24 mouse cellular contexts compared by ENCODE assay signal in the genomic region with DNA sequence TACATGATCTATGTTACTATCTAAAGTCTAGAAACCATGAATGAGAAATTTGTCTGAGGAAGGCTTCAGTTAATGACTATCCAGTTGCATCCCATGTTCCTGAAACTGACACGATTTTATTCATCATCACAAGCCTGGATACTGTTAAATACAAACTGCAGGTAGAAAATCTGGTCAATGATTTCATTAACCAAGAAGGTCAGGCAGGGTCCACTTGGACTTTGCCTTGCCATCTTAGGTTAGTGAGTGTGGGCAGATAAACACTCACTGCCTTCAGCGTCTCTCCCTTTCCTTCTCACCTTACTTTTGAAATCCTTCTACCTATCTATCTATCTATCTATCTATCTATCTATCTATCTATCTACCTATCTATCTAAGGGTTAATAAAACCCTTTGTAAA. TPM values are rescaled to one million over a fixed set of nuclear protein-coding genes. Genes with fewer than 3 reads are reported as not detected.
DNase-seq lines count a peak whose midpoint lies in the region; ATAC-seq lines count a peak whose summit lies in the region.
"Had no signal": no experiment of that assay in that cellular context is flagged by ENCODE, and none has a peak within 500 bp of the region (broad histone marks: within the 10 kb centered on the region; RNA-seq: fewer than 3 reads in every experiment).

No protein-coding gene starts in this region.

- H3K27ac ChIP-seq in kidney, embryonic 15.5 days = no peak overlapping the region
- H3K27ac ChIP-seq: embryonic facial prominence, embryonic 12.5 days; embryonic facial prominence, embryonic 15.5 days; gastrocnemius, adult 2 months; hindbrain, embryonic 12.5 days; hindbrain, embryonic 15.5 days had no signal

- 74% methylated on average over 2 of the region's 2 CpGs for WGBS in kidney, embryonic 15.5 days

- 0 out of 2 replicates have a peak, but pooled peaks cover 3% of the 10 kb centered on the region for H3K4me1 ChIP-seq in kidney, embryonic 15.5 days
- H3K4me1 ChIP-seq: embryonic facial prominence, embryonic 12.5 days; embryonic facial prominence, embryonic 15.5 days; hindbrain, embryonic 12.5 days had no signal

- no peak overlapping the region for H3K4me3 ChIP-seq in kidney, embryonic 15.5 days (replicated peaks)
- H3K4me3 ChIP-seq: embryonic facial prominence, embryonic 12.5 days; embryonic facial prominence, embryonic 15.5 days; gastrocnemius, adult 2 months; hindbrain, embryonic 12.5 days; hindbrain, embryonic 15.5 days had no signal

- no peak overlapping the region for H3K4me2 ChIP-seq in kidney, embryonic 15.5 days
- H3K4me2 ChIP-seq: embryonic facial prominence, embryonic 12.5 days; embryonic facial prominence, embryonic 15.5 days; heart, embryonic 11.5 days; hindbrain, embryonic 12.5 days; hindbrain, embryonic 15.5 days had no signal

- H3K36me3 ChIP-seq in kidney, embryonic 15.5 days = no peaks in the 10 kb centered on the region
- H3K36me3 ChIP-seq: embryonic facial prominence, embryonic 12.5 days; embryonic facial prominence, embryonic 15.5 days; hindbrain, embryonic 12.5 days; hindbrain, embryonic 15.5 days had no signal

- no peak for ATAC-seq in kidney, embryonic 15.5 days (replicated peaks; ENCODE audit: low FRiP score)
- ATAC-seq: forebrain, embryonic 14.5 days; forebrain, postnatal 0 days; Patski had no signal

- no peak overlapping the region for H3K9ac ChIP-seq in kidney, embryonic 15.5 days
- H3K9ac ChIP-seq: embryonic facial prominence, embryonic 12.5 days; embryonic facial prominence, embryonic 15.5 days; forebrain, postnatal 0 days; hindbrain, embryonic 12.5 days; hindbrain, embryonic 15.5 days had no signal

- H3K9me3 ChIP-seq in kidney, embryonic 15.5 days (replicated peaks) = no peaks in the 10 kb centered on the region
- H3K9me3 ChIP-seq: embryonic facial prominence, embryonic 12.5 days; embryonic facial prominence, embryonic 15.5 days; G1E; hindbrain, embryonic 12.5 days; hindbrain, embryonic 15.5 days had no signal

- DNase-seq in kidney, adult 11 months = peak; percentile 61
- DNase-seq in kidney, adult 9 months = peak; percentile 86
- no peak for DNase-seq in kidney, adult 18-20 months
- peak; percentile 38 for DNase-seq in kidney, postnatal 14 days
- no peak for DNase-seq in embryo, embryonic 10.5 days (ENCODE audit: low spot score)
- DNase-seq: adrenal gland, postnatal 10 days; adrenal gland, postnatal 36 days; cerebellum, adult 18-20 months; cerebellum, adult 9-10 months; cerebellum, postnatal 14 days; forebrain, postnatal 0 days; gastrocnemius, adult 2 months; gastrocnemius, postnatal 14 days; heart, adult 11 months had no signal

- no peaks in the 10 kb centered on the region for H3K27me3 ChIP-seq in kidney, embryonic 15.5 days
- H3K27me3 ChIP-seq: CH12.LX; embryonic facial prominence, embryonic 12.5 days; embryonic facial prominence, embryonic 15.5 days; hindbrain, embryonic 12.5 days; hindbrain, embryonic 15.5 days; Patski had no signal

RNA-seq across cellular contexts. Expression of gene 2300009A05Rik, which starts 7.7 kb away (rescaled TPM):
- polyA plus RNA-seq in kidney, embryonic 15.5 days (2015; fragmentation: Nextera tagmentation; extraction: Ambion mirVana) = 53.2 and 57.6 TPM in 2 replicates

RNA-seq across cellular contexts. Expression of gene Map2k5, which starts 13.6 kb away (rescaled TPM):
- polyA plus RNA-seq in kidney, embryonic 15.5 days (2015; fragmentation: Nextera tagmentation; extraction: Ambion mirVana) = 33.6 and 34.0 TPM in 2 replicates

Comparison
In these comparisons a context has a peak if more than half of its experiments do, and no peak if none do; other contexts are left out.
1. DNase-seq: peak in kidney, adult 11 months (single experiment), kidney, adult 9 months (single experiment) and kidney, postnatal 14 days (single experiment); none in kidney, adult 18-20 months (single experiment) and embryo, embryonic 10.5 days (single experiment).